Mouse (Mus musculus): ENCODE results near the gene Rfc5. TPM values are rescaled to one million over a fixed set of nuclear protein-coding genes. Genes with fewer than 3 reads are reported as not detected.

Rfc5 gene
- total RNA-seq, 1 experiment, result 173 TPM

DNA sequence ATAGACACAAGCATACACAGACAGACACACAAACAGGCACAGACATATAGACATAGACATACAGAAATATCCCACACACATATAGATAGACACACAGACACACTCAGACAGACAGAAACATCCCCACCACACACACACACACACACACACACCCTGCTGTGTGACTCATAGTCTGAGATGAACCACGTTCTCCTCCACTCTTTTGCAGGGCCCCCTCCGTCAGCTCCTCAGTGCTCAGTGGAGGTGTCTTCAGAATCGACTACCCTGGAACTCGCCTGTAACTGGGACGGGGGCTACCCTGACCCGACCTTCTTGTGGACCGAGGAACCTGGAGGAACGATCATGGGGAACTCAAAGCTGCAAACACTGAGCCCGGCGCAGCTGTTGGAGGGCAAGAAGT lies 50.8 kb downstream of the Rfc5 start:
- in situ Hi-C loops (cut with MboI; ENCODE audit: low sequenced_read_pairs in 2 of 2, unreplicated experiment in 2 of 2), result no loop called here

GRCm38 (mm10) chr5:117330457-117330856 lies 58.4 kb downstream of the Rfc5 start:
- no peaks in the 10 kb centered on the region; the same call in 1 of the 2 replicates for H3K36me3 ChIP-seq (ENCODE audit: control insufficient read depth, insufficient read depth, low read length, poor library complexity, severe bottlenecking)
- DNase-seq (ENCODE audit: low read depth, low spot score), result no peak
- H3K4me3 ChIP-seq (ENCODE audit: insufficient read depth in 1 of 2, low read depth in 1 of 2, low read length in 2 of 2, poor library complexity in 1 of 2, severe bottlenecking in 1 of 2), result no peak overlapping the region
- no peak overlapping the region for H3K9ac ChIP-seq (ENCODE audit: insufficient read depth, low read depth, low read length, poor library complexity, severe bottlenecking)
- in situ Hi-C loops (cut with MboI; ENCODE audit: low sequenced_read_pairs in 2 of 2, unreplicated experiment in 2 of 2), result no loop called here
- no peak for TF ChIP-seq ZNF384 (IDR thresholded peaks at IDR 0.05; ENCODE audit: low read depth, low read length)
- no peak for TF ChIP-seq CHD2 (IDR thresholded peaks at IDR 0.05; ENCODE audit: low read depth, low read length)
- TF ChIP-seq MAFK (IDR thresholded peaks at IDR 0.05; ENCODE audit: insufficient read depth, low read depth, low read length), result no peak
- TF ChIP-seq ZC3H11A (IDR thresholded peaks at IDR 0.05; ENCODE audit: borderline replicate concordance, low read depth, low read length), result no peak
- TF ChIP-seq HCFC1 (IDR thresholded peaks at IDR 0.05; ENCODE audit: borderline replicate concordance, insufficient read depth, low read length), result no peak
- no peak overlapping the region for H3K27ac ChIP-seq (ENCODE audit: insufficient read depth, low read depth, low read length, poor library complexity, severe bottlenecking)
- H3K9me3 ChIP-seq (ENCODE audit: control insufficient read depth, insufficient read depth, low read depth, low read length), result no peaks in the 10 kb centered on the region
- H3K4me1 ChIP-seq (ENCODE audit: control insufficient read depth in 2 of 2, insufficient read depth in 2 of 2, low read length in 2 of 2, poor library complexity in 1 of 2), result peaks cover 2 to 9% of the 10 kb centered on the region in 2 experiments; a peak in 1 of 4 replicates

More for the DNA sequence above, 50.8 kb downstream of the Rfc5 start:
- peaks cover 0 to 2% of the 10 kb centered on the region in 2 experiments; a peak in 1 of 4 replicates for H3K4me1 ChIP-seq (ENCODE audit: control insufficient read depth in 2 of 2, insufficient read depth in 2 of 2, low read length in 2 of 2, poor library complexity in 1 of 2)
- H3K9ac ChIP-seq (ENCODE audit: insufficient read depth, low read depth, low read length, poor library complexity, severe bottlenecking), result no peak overlapping the region
- no peak for TF ChIP-seq ZNF384 (IDR thresholded peaks at IDR 0.05; ENCODE audit: low read depth, low read length)
- TF ChIP-seq MAFK (IDR thresholded peaks at IDR 0.05; ENCODE audit: insufficient read depth, low read depth, low read length), result no peak
- no peak for TF ChIP-seq ZC3H11A (IDR thresholded peaks at IDR 0.05; ENCODE audit: borderline replicate concordance, low read depth, low read length)
- TF ChIP-seq CHD2 (IDR thresholded peaks at IDR 0.05; ENCODE audit: low read depth, low read length), result no peak
- TF ChIP-seq HCFC1 (IDR thresholded peaks at IDR 0.05; ENCODE audit: borderline replicate concordance, insufficient read depth, low read length), result no peak
- no peak overlapping the region for H3K4me3 ChIP-seq (ENCODE audit: insufficient read depth in 1 of 2, low read depth in 1 of 2, low read length in 2 of 2, poor library complexity in 1 of 2, severe bottlenecking in 1 of 2)
- H3K9me3 ChIP-seq (ENCODE audit: control insufficient read depth, insufficient read depth, low read depth, low read length), result no peaks in the 10 kb centered on the region
- H3K36me3 ChIP-seq (ENCODE audit: control insufficient read depth, insufficient read depth, low read length, poor library complexity, severe bottlenecking), result peaks cover 5% of the 10 kb centered on the region; the same call in 1 of the 2 replicates
- no peak for DNase-seq (ENCODE audit: low read depth, low spot score)
- H3K27ac ChIP-seq (ENCODE audit: insufficient read depth, low read depth, low read length, poor library complexity, severe bottlenecking), result no peak overlapping the region

Other genes with a start within 250 kb of the Rfc5 start
- gene Pebp1, start 101.4 kb downstream of the Rfc5 start, total RNA-seq (2012; rRNA removed), result 367 and 381 TPM in 2 replicates
- gene Vsig10, start 70.0 kb downstream of the Rfc5 start, total RNA-seq (2012; rRNA removed), result 11.7 and 25.7 TPM in 2 replicates
- 76.7 and 84.5 TPM in 2 replicates for gene Wsb2, start 31.7 kb downstream of the Rfc5 start, total RNA-seq (2012; rRNA removed)
- gene Ksr2, start 25.0 kb upstream of the Rfc5 start, total RNA-seq (2012; rRNA removed), result 0.67 and 1.2 TPM in 2 replicates